Mouse (Mus musculus) CD4-positive, CD25-positive, alpha-beta regulatory T cell, adult 2 months (primary cell): Measurements from ENCODE around the gene Gm14214.
A peak's percentile ranks its signal among the peaks of the same experiment; 100 is the strongest.

ENCODE experiments used
- DNase-seq: peaks from one replicate; pipeline ENCODE4 v3.0.0-alpha.2; 2012; ENCODE audit warnings: low read depth, low spot score

The Gm14214 gene

GRCm38 (mm10) chr2:154769930-154770329 lies at the start of gene Gm14214:
Gm14214 (minus strand) TSS chr2:154770030.
- DNase-seq: no peak

- DNase-seq: no peak
Measured at GRCm38 (mm10) chr2:154818599-154818998, 48.8 kb upstream of the Gm14214 start.

- peak; percentile 62 for DNase-seq
Measured at GRCm38 (mm10) chr2:154817788-154818187, 48.0 kb upstream of the Gm14214 start.

- no peak for DNase-seq
Measured at GRCm38 (mm10) chr2:154817089-154817488, 47.3 kb upstream of the Gm14214 start.

- no peak for DNase-seq
Measured at GRCm38 (mm10) chr2:154813426-154813825, 43.6 kb upstream of the Gm14214 start.

GRCm38 (mm10) chr2:154810821-154811220 lies 41.0 kb upstream of the Gm14214 start:
- DNase-seq: no peak

- peak; percentile 17 for DNase-seq
Measured at GRCm38 (mm10) chr2:154809107-154809762, 39.4 kb upstream of the Gm14214 start.

- peak; percentile 27 for DNase-seq
Measured at GRCm38 (mm10) chr2:154807689-154808088, 37.9 kb upstream of the Gm14214 start.

GRCm38 (mm10) chr2:154803845-154804244 lies 34.0 kb upstream of the Gm14214 start:
- no peak for DNase-seq

- DNase-seq: no peak
Measured at GRCm38 (mm10) chr2:154803372-154803771, 33.5 kb upstream of the Gm14214 start.

GRCm38 (mm10) chr2:154791661-154792642 lies 22.1 kb upstream of the Gm14214 start:
- peak; percentile 81 for DNase-seq

- DNase-seq: peak; percentile 99
Measured at GRCm38 (mm10) chr2:154790656-154791483, 21.0 kb upstream of the Gm14214 start, which contains the start of the genes Raly and a. Raly (plus strand) TSS chr2:154791096. a (plus strand) TSS chr2:154791402.

GRCm38 (mm10) chr2:154789977-154790655 lies 20.3 kb upstream of the Gm14214 start:
- DNase-seq: peak; percentile 12

- DNase-seq: no peak
Measured at GRCm38 (mm10) chr2:154789381-154789780, 19.6 kb upstream of the Gm14214 start.

GRCm38 (mm10) chr2:154786776-154787175 lies 16.9 kb upstream of the Gm14214 start:
- DNase-seq: no peak

GRCm38 (mm10) chr2:154786187-154786586 lies 16.4 kb upstream of the Gm14214 start:
- no peak for DNase-seq

- DNase-seq: no peak
Measured at GRCm38 (mm10) chr2:154785284-154785683, 15.5 kb upstream of the Gm14214 start.

GRCm38 (mm10) chr2:154782856-154783650 lies 13.2 kb upstream of the Gm14214 start:
- DNase-seq: no peak

- no peak for DNase-seq
Measured at GRCm38 (mm10) chr2:154782361-154782760, 12.5 kb upstream of the Gm14214 start.

GRCm38 (mm10) chr2:154779648-154780047 lies 9.8 kb upstream of the Gm14214 start:
- no peak for DNase-seq
